Mouse (Mus musculus): Measurements from ENCODE around the gene Cachd1. TPM values are rescaled to one million over a fixed set of nuclear protein-coding genes. Genes with fewer than 3 reads are reported as not detected.

The Cachd1 gene
- polyA plus RNA-seq, 1 experiment: 10.3 TPM

DNA sequence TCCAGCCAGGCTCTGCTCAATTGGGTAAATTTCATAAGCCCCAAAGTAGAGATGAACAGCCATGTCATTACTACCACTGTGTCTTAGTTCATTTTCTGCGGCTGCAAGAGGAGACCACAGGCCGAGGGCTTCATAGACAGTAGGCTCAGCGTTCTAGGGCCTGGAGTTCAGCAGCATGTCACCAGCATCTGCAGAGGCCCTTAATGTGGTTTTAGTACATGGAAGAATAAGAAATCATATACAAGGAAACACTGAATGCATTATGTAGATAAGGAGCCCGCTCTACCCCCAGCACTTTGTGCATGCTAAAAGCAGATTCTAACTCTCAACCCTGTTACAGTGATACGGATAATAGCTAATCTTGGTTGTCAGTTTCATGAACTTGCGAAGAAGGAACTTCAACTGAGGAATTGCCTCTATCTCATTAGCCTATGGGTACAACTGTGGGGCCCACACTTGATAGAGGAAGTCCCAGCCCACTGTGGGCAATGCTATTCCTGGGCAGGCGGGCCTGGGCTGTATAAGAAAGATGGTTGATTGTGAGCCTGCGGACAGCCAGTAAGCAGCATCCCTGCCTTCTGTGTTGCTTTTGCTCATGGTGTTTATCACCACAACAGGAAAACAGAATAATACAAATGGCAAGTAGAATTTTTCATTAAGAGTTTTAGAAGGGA, 110.4 kb downstream of the Cachd1 start:
- no peak for TF ChIP-seq POLR2A (IDR thresholded peaks at IDR 0.05; ENCODE audit: borderline replicate concordance, control insufficient read depth, low read depth, low read length)
- no peak for TF ChIP-seq CTCF (IDR thresholded peaks at IDR 0.05; ENCODE audit: control insufficient read depth, insufficient read depth, low read length)
- Histone ChIP-seq H3K4me1 (ENCODE audit: control insufficient read depth, insufficient read depth, low read length) (no peaks in the 10 kb centered on the region; the same call in 1 of the 2 replicates), H3K4me3 (replicated peaks; ENCODE audit: control insufficient read depth, low read depth, low read length) (no peak overlapping the region), H3K27ac (ENCODE audit: control insufficient read depth, insufficient read depth, low read depth, low read length, poor library complexity) (no peak overlapping the region)
- WGBS: 6% methylated on average over 8 of the region's 8 CpGs

DNA sequence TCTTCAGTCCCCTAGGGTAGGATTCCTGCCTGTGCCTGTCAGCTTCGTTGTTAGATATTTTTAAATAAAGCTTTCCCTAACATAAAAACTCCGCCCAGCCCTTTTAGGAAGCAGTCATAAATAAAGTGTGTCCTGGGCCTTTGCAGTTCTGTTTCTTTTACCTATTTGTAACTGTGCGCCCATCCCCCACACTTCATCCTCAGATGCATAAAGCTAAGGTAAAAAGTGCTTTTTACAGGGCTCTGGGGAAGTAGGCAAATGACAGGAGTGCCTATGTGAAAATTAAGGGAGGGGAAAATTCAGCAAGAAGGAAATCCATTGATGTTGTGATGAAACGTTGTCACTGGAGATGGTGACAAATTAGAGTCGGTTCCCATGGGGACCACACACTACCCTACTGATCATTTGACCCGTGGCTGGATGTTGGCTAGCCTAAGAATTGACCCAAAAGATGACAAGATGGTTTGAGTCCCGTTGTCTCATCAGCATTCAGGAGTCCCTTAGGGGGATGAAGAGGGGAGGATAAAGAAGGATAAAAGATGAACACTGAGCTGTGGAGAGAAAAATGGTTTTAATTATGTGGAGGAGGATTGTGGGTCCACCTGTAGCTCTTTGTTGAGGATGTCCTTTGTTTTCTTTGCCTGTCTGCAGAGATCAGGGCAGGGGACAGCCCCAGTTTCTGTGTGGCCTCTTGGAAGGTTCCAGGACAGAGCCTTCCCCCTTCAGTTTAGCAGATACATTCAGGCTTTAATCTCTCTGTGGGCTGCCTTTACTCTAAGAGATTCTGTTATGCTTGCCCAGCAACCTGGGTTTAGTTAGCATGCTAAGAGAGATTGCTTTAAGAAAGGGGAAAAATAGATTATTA, 113.9 kb downstream of the Cachd1 start:
- H3K4me3 ChIP-seq (replicated peaks; ENCODE audit: control insufficient read depth, low read depth, low read length): no peak overlapping the region
- WGBS: 49% methylated on average over 7 of the region's 7 CpGs
- H3K4me1 ChIP-seq (ENCODE audit: control insufficient read depth, insufficient read depth, low read length): no peaks in the 10 kb centered on the region; the same call in 1 of the 2 replicates
- TF ChIP-seq CTCF (IDR thresholded peaks at IDR 0.05; ENCODE audit: control insufficient read depth, insufficient read depth, low read length) (no peak), POLR2A (IDR thresholded peaks at IDR 0.05; ENCODE audit: borderline replicate concordance, control insufficient read depth, low read depth, low read length) (no peak)
- no peak overlapping the region for H3K27ac ChIP-seq (ENCODE audit: control insufficient read depth, insufficient read depth, low read depth, low read length, poor library complexity)

DNA sequence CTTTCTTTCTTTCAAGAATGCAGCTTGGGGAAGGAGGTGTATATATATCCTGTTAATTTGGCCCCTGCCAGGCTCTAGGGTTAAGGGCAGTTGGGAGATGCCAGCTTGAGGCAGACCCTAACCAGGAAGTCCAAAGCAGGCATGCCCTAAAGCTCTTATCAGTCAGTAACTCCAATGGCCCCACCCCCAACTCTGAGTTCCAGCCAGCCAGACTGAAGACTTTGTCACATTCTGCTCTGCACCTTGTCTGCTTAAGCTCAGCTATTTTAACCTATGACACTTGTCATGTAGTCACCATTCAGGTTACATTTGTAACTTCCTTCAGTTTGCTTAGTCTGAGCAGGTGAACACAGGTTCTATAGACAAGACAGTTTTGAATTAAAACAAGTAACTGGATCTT, 117.3 kb downstream of the Cachd1 start:
- H3K27ac ChIP-seq (ENCODE audit: control insufficient read depth, insufficient read depth, low read depth, low read length, poor library complexity): no peak overlapping the region
- H3K4me3 ChIP-seq (replicated peaks; ENCODE audit: control insufficient read depth, low read depth, low read length): no peak overlapping the region
- H3K4me1 ChIP-seq (ENCODE audit: control insufficient read depth, insufficient read depth, low read length): no peaks in the 10 kb centered on the region
- TF ChIP-seq CTCF (IDR thresholded peaks at IDR 0.05; ENCODE audit: control insufficient read depth, insufficient read depth, low read length): no peak
- no peak for TF ChIP-seq POLR2A (IDR thresholded peaks at IDR 0.05; ENCODE audit: borderline replicate concordance, control insufficient read depth, low read depth, low read length)

DNA sequence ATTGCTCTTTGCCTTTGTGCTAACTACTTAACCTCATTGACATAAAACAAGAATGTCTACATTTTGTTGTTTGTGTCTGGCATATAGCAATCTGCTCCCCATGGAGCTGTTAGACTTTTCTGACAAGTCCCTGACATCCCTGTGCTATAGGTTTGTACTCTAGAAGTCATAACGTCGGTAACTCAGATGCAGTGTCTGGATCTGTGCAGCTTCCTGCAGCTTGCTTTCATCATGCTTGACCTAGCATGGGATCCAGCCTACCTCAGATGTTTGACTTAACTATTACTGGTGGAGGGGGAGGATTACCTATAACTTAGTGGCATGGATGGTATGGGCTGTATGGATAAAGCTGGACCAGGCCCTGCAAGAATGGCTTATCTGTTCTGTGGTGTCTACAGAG, 117.7 kb downstream of the Cachd1 start:
- H3K4me3 ChIP-seq (replicated peaks; ENCODE audit: control insufficient read depth, low read depth, low read length): no peak overlapping the region
- 87% methylated on average over 2 of the region's 2 CpGs for WGBS
- TF ChIP-seq CTCF (IDR thresholded peaks at IDR 0.05; ENCODE audit: control insufficient read depth, insufficient read depth, low read length): no peak
- no peak for TF ChIP-seq POLR2A (IDR thresholded peaks at IDR 0.05; ENCODE audit: borderline replicate concordance, control insufficient read depth, low read depth, low read length)
- no peak overlapping the region for H3K27ac ChIP-seq (ENCODE audit: control insufficient read depth, insufficient read depth, low read depth, low read length, poor library complexity)
- no peaks in the 10 kb centered on the region for H3K4me1 ChIP-seq (ENCODE audit: control insufficient read depth, insufficient read depth, low read length)

DNA sequence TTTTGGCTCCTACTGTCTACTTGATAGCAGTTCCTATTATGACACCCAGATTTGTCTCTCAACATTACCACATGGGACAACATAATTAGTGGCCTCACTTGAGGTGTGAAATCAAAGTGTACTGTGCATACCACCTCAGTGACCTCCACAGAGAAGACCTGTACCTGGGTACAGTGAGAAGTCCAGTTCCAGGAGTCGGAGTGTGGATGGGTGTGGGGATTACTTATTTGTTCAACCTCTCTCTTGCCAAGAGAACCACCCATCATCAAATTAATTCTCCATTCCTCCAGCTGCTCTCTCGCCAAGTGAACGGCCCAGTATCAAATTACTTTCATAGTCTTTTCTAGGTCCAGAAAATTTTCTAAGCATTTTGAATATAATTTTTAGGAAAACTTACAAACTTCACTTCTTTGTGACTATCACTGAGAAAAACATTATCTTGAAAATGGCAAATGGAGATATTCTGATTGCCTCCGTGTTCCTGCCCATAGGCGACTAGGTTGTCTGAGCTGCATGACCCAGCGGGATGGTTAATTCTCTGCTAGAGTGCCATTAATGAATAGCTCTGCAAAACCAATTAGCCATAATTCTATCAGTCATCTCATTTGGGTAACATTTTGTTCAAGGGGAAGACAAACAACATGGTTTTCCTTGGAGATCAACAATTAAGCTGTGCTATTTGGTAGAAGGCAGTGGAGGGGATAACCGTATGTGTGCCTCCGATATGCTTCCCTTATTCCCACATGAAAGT, 120.0 kb downstream of the Cachd1 start:
- H3K4me3 ChIP-seq (replicated peaks; ENCODE audit: control insufficient read depth, low read depth, low read length): no peak overlapping the region
- WGBS: 88% methylated on average over 8 of the region's 8 CpGs
- H3K27ac ChIP-seq (ENCODE audit: control insufficient read depth, insufficient read depth, low read depth, low read length, poor library complexity): no peak overlapping the region
- H3K4me1 ChIP-seq (ENCODE audit: control insufficient read depth, insufficient read depth, low read length): no peaks in the 10 kb centered on the region
- TF ChIP-seq CTCF (IDR thresholded peaks at IDR 0.05; ENCODE audit: control insufficient read depth, insufficient read depth, low read length) (no peak), POLR2A (IDR thresholded peaks at IDR 0.05; ENCODE audit: borderline replicate concordance, control insufficient read depth, low read depth, low read length) (no peak)

DNA sequence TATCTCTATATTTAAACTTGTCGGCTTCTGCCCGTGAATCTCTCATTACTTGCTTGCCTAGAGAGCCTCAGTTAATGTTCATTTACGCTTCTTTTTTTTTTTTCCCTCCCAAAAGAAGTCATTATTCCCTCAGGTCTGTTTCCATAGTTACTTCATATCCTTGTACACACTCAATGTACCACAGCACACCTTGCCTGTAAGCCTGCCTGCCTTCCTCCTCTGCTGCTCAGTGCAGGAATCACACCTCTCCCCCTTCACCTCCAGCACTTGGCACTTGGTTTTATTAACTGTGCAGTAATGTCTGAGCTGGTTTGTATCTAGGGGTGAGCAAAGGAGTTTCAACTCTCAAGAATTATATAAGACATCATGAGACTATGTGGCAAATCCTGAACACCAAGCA, 121.5 kb downstream of the Cachd1 start:
- no peaks in the 10 kb centered on the region for H3K4me1 ChIP-seq (ENCODE audit: control insufficient read depth, insufficient read depth, low read length)
- no peak overlapping the region for H3K27ac ChIP-seq (ENCODE audit: control insufficient read depth, insufficient read depth, low read depth, low read length, poor library complexity)
- H3K4me3 ChIP-seq (replicated peaks; ENCODE audit: control insufficient read depth, low read depth, low read length): no peak overlapping the region
- 81% methylated on average over 3 of the region's 3 CpGs for WGBS
- TF ChIP-seq CTCF (IDR thresholded peaks at IDR 0.05; ENCODE audit: control insufficient read depth, insufficient read depth, low read length) (no peak), POLR2A (IDR thresholded peaks at IDR 0.05; ENCODE audit: borderline replicate concordance, control insufficient read depth, low read depth, low read length) (no peak)

DNA sequence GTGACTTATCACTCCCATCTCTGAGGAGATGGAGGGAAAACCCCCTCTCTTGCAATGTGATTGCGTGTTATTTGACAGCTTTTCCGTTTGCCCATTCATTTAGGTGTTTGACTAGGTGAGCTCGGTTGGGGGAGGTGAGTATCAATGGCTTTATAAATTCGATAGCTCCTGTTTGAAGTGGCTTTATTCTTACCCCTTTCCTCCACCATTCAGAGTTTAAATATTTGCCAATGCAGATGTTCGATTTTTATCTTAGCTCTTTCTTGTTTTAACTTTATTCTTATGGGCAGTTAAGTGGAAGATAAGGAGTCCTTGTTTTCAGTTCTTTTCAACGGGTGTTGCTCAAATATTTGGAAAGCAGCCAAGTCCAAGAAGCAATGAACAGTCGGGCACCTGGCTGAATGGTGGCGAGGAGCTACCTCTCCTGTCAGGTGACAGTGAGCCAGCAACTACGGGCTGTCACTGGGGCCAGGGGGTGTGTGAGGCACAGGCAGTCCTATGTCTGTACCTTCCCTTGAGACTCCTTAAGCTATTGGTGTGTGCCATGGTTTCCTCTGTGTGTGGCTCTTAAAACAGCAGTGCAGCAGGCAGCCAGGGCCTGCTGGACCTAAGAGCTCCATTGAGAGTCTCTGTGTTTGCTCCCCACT, 133.3 kb downstream of the Cachd1 start:
- Histone ChIP-seq H3K27ac (ENCODE audit: control insufficient read depth, insufficient read depth, low read depth, low read length, poor library complexity) (no peak overlapping the region), H3K4me1 (ENCODE audit: control insufficient read depth, insufficient read depth, low read length) (no peaks in the 10 kb centered on the region), H3K4me3 (replicated peaks; ENCODE audit: control insufficient read depth, low read depth, low read length) (no peak overlapping the region)
- TF ChIP-seq POLR2A (IDR thresholded peaks at IDR 0.05; ENCODE audit: borderline replicate concordance, control insufficient read depth, low read depth, low read length) (no peak), CTCF (IDR thresholded peaks at IDR 0.05; ENCODE audit: control insufficient read depth, insufficient read depth, low read length) (no peak)
- 50% methylated on average over 9 of the region's 9 CpGs for WGBS
